Mouse (Mus musculus) heart, embryonic 11.5 days (tissue): ENCODE data around the gene Gpr62. TPM values are rescaled to one million over a fixed set of nuclear protein-coding genes. Genes with fewer than 3 reads are reported as not detected.
"Not testable (repeated sequence)": the region's sequence is repeated elsewhere in the genome, so short reads cannot be mapped to it uniquely, and the experiment has no call there.

Experiments
- ATAC-seq: fragments of 200-750 bp; cut with Nextera tagmentation; replicated peaks from 2 replicates; pipeline ENCODE4 v1.8.0; 2017; ENCODE audit warnings: moderate library complexity; ENCODE audit not compliant: insufficient number of reproducible peaks, low FRiP score, low TSS enrichment
- H3K27ac ChIP-seq: fragments of 300-500 bp; sonication (generic); 2 replicates; pipeline ENCODE4 v1.5.1; 2014; ENCODE audit warnings: mild to moderate bottlenecking, low read depth, low read length
- H3K27me3 ChIP-seq: fragments of 300-500 bp; sonication (generic); 2 replicates; pipeline ENCODE4 v1.6.1; 2014; ENCODE audit warnings: mild to moderate bottlenecking, low read length, mixed read lengths; ENCODE audit not compliant: control insufficient read depth, insufficient read depth
- H3K36me3 ChIP-seq: fragments of 300-500 bp; sonication (generic); 2 replicates; pipeline ENCODE4 v1.6.1; 2014; ENCODE audit warnings: mild to moderate bottlenecking, low read length, moderate library complexity, mixed read lengths; ENCODE audit not compliant: control insufficient read depth, insufficient read depth
- H3K4me1 ChIP-seq: fragments of 300-500 bp; sonication (generic); 2 replicates; pipeline ENCODE4 v1.6.1; 2014; ENCODE audit warnings: low read length; ENCODE audit not compliant: control insufficient read depth, insufficient read depth
- H3K4me2 ChIP-seq: fragments of 300-500 bp; sonication (generic); 2 replicates; pipeline ENCODE4 v1.6.1; 2014; ENCODE audit warnings: mild to moderate bottlenecking, moderate library complexity
- H3K4me3 ChIP-seq: fragments of 300-500 bp; sonication (generic); 2 replicates; pipeline ENCODE4 v1.5.1; 2014; ENCODE audit warnings: low read depth, low read length
- H3K9ac ChIP-seq: fragments of 300-500 bp; sonication (generic); 2 replicates; pipeline ENCODE4 v1.6.1; 2014; ENCODE audit warnings: mild to moderate bottlenecking, low read depth, low read length, moderate library complexity
- H3K9me3 ChIP-seq: fragments of 300-500 bp; sonication (generic); replicated peaks from 2 replicates; pipeline ENCODE4 v1.6.1; 2016; ENCODE audit warnings: low read length; ENCODE audit not compliant: control insufficient read depth
- WGBS: fragments of 180-500 bp; shearing (Covaris S2); extraction: QIAGEN DNeasy Blood & Tissue Kit; methylation state at CpG from one replicate; pipeline ENCODE4 v1.1.7; 2014; ENCODE audit not compliant: insufficient replicate concordance; 5-methylcytosine and 5-hydroxymethylcytosine counted together
- polyA plus RNA-seq: library from polyadenylated mRNA; unstranded; fragments of >200 nt; fragmentation: Nextera tagmentation; extraction: Ambion mirVana; gene quantifications from 2 replicates; pipeline ENCODE4 v1.2.1, GENCODE M21; 2014

The Gpr62 gene
- polyA plus RNA-seq, 1 experiment from 2014 or later = 0.46 TPM

DNA sequence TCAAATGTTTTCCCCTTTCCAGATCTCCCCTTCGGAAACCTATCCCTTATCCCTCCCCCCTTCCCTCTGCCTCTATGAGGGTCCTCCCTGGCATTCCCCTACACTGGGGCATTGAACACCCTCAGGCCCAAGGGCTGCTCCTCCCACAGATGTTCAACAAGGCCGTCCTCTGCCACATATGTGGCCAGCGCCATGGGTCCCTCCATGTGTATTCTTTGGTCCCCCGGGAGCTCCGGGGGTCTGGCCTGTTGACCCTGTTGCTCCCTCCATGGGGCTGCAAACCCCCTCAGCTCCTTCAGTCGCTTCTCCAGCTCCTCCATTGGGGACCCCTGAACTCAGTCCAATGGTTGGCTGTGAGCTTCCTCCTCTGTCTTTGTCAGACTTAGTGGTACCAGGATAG is 21.9 kb upstream of the Gpr62 start:
- not testable (repeated sequence) for H3K4me1 ChIP-seq, H3K9ac ChIP-seq, H3K4me2 ChIP-seq, H3K4me3 ChIP-seq, ATAC-seq, H3K27ac ChIP-seq, H3K27me3 ChIP-seq, H3K9me3 ChIP-seq
- WGBS = 77% methylated on average over 6 of the region's 6 CpGs
- H3K36me3 ChIP-seq = peaks cover 21% of the 10 kb centered on the region

DNA sequence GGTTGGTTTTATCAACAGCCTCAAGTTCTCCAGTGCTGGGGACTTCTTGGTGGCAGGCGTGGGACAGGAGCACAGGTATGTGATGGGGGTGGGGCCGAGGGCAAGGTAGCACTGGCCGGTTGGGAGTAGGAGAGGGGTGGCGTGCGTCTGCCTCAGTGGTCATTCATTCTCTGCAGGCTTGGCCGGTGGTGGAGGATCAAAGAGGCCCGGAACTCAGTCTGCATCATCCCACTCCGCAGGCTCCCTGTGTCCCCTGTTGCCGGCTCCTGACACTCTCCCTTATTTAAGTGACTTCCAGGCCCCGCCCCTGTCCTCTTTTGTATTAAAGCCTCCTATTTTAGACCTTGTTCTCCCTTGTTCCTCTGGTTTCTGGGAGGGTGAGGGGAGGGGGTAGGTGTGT is 19.3 kb upstream of the Gpr62 start:
- Histone ChIP-seq H3K9me3 (no peaks in the 10 kb centered on the region), H3K27ac (no peak overlapping the region), H3K4me3 (no peak overlapping the region), H3K27me3 (no peaks in the 10 kb centered on the region), H3K4me1 (no peaks in the 10 kb centered on the region), H3K4me2 (no peak overlapping the region), H3K9ac (no peak overlapping the region), H3K36me3 (peaks cover 21% of the 10 kb centered on the region)
- ATAC-seq = no peak
- 79% methylated on average over 10 of the region's 10 CpGs for WGBS

DNA sequence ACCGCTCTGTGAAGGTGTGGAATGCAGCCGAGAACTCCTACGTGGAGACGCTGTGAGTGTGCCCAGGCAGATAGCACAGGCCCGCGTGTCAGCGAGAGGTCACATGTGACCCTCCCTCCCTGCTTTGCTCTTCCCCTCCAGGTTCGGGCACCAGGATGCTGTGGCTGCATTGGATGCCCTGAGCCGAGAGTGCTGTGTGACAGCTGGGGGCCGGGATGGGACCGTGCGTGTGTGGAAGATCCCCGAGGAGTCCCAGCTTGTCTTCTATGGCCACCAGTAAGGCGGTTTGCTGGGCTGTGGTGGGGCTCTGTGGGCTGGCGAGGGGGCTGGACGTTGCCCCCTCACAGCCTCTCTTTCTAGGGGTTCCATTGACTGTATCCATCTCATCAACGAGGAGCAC is 17.9 kb upstream of the Gpr62 start:
- no peak for ATAC-seq
- Histone ChIP-seq H3K4me1 (no peaks in the 10 kb centered on the region), H3K9me3 (no peaks in the 10 kb centered on the region), H3K36me3 (peaks cover 21% of the 10 kb centered on the region), H3K27me3 (no peaks in the 10 kb centered on the region), H3K4me3 (no peak overlapping the region), H3K27ac (no peak overlapping the region), H3K4me2 (no peak overlapping the region), H3K9ac (no peak overlapping the region)
- WGBS = 88% methylated on average over 17 of the region's 17 CpGs

DNA sequence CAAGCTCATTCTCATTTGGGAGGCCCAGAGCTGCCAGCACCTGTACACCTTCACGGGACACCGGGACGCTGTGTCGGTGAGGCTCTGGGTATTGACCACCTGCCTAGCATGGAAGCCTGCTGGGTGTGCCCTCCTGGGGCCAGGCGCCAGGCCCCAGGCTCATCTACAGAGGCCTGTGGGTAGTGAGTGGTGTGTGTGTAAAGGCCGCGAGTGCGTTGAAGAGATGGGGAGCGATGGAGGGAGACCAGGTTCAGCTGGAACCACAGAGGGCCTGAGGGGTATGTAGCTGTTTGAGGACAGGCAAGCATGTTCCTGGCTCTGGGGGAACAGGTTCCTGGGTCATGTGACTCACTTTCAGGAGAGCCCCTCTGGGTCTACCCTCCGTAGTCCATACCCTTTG is 17.4 kb upstream of the Gpr62 start:
- no peak for ATAC-seq
- no peak overlapping the region for H3K27ac ChIP-seq
- H3K9me3 ChIP-seq = no peaks in the 10 kb centered on the region
- H3K9ac ChIP-seq = no peak overlapping the region
- no peak overlapping the region for H3K4me2 ChIP-seq
- peaks cover 1% of the 10 kb centered on the region for H3K4me1 ChIP-seq
- 94% methylated on average over 10 of the region's 10 CpGs for WGBS
- no peaks in the 10 kb centered on the region for H3K27me3 ChIP-seq
- H3K36me3 ChIP-seq = peaks cover 21% of the 10 kb centered on the region
- H3K4me3 ChIP-seq = no peak overlapping the region

DNA sequence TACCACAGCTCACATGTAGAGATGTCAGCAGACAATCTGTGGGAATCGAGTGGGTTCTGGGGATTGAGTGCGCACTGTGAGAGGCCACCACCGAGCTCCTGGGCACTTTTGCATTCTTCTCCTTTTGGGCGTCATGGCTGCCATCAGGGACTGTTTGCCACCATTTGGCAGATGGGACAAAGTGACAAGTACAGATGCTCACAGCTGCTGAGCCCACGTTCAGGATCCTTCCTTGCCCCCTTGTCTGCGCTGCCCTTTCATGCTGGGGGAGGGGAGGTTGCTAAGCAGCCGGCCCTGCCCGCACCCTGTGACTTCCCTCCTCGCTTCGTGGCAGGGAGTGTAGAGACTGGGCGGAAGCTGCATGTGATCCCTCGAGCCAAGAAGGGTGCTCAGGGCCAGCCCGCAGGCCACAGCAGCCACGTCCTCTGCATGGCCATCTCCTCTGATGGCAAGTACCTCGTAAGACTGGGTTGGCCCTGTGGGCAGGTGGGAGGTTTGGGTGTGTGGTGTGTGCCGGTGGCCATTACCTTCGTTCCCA is 16.9 kb upstream of the Gpr62 start:
- no peak for ATAC-seq
- H3K27ac ChIP-seq = no peak overlapping the region
- H3K9ac ChIP-seq = no peak overlapping the region
- H3K4me3 ChIP-seq = no peak overlapping the region
- H3K4me1 ChIP-seq = peaks cover 3% of the 10 kb centered on the region
- no peaks in the 10 kb centered on the region for H3K9me3 ChIP-seq
- no peak overlapping the region for H3K4me2 ChIP-seq
- peaks cover 21% of the 10 kb centered on the region for H3K36me3 ChIP-seq
- 83% methylated on average over 17 of the region's 17 CpGs for WGBS
- H3K27me3 ChIP-seq = no peaks in the 10 kb centered on the region

DNA sequence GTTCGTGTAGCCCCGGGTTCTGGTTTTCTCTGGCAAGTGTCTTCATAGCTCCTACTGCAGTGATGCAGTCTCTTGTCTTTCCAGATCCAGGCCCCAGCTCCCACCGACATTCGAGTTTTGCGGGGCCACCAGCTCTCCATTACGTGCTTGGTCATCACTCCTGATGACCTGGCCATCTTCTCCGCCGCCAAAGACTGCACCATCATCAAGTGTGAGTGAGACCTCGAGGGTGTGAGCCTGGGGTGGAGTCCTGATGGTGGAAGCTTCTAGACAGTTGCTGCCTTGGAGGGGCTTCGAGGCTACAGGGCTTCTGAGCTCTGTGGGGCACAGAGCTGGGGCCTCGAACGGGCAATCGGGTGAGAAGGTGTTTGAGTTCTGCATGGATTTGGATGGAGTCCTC is 15.9 kb upstream of the Gpr62 start:
- Histone ChIP-seq H3K9me3 (no peaks in the 10 kb centered on the region), H3K36me3 (peaks cover 21% of the 10 kb centered on the region), H3K4me2 (no peak overlapping the region), H3K4me3 (no peak overlapping the region), H3K4me1 (peaks cover 3% of the 10 kb centered on the region), H3K27ac (no peak overlapping the region), H3K27me3 (no peaks in the 10 kb centered on the region), H3K9ac (no peak overlapping the region)
- ATAC-seq = no peak
- WGBS = 89% methylated on average over 13 of the region's 13 CpGs

DNA sequence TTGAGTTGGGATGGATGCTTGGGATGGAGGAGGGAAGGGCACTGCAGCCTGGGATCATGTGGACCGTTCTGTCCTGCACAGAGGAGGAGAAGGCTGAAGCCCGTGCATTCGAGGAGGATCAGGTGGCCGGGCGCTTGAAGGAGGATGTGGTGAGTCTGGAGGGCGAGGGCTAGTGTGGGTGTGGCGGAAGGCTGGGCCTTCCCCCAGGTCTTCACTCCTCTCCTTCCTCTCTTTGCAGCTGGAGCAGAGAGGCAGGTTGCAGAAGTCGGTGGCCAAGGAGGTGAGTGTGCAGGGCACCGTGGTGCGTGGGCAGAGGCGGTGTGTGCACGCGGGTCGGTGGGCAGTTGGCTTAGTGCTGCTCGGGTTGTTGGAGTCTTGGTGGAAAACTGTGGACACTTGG is 15.3 kb upstream of the Gpr62 start:
- Histone ChIP-seq H3K27ac (no peak overlapping the region), H3K4me2 (no peak overlapping the region), H3K9ac (no peak overlapping the region), H3K27me3 (no peaks in the 10 kb centered on the region), H3K4me1 (peaks cover 9% of the 10 kb centered on the region), H3K9me3 (no peaks in the 10 kb centered on the region), H3K36me3 (peaks cover 21% of the 10 kb centered on the region), H3K4me3 (no peak overlapping the region)
- WGBS = 92% methylated on average over 15 of the region's 15 CpGs
- ATAC-seq = no peak

DNA sequence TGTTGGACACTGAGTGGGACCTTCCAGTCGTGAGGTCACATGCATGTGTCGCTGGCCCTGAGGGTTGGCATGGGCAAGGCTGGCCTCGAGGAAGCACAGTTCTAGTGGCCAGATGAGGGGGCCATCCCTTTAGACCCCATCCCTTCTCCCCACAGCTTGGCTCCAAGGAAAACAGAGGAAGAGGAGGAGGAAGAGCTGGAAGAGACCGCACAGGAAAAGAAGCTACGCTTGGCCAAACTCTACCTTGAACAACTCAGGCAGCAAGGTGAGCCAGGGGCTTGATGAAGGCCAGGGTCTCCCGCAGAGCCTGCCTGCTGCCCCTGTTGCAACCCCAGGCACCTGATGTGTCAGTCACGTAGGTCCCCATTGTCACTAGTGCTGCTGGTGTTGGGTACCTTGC is 14.8 kb upstream of the Gpr62 start:
- peaks cover 13% of the 10 kb centered on the region for H3K4me1 ChIP-seq
- H3K9me3 ChIP-seq = no peaks in the 10 kb centered on the region
- peaks cover 21% of the 10 kb centered on the region for H3K36me3 ChIP-seq
- no peaks in the 10 kb centered on the region for H3K27me3 ChIP-seq
- no peak overlapping the region for H3K4me2 ChIP-seq
- no peak overlapping the region for H3K27ac ChIP-seq
- no peak overlapping the region for H3K4me3 ChIP-seq
- WGBS = 90% methylated on average over 7 of the region's 7 CpGs
- no peak overlapping the region for H3K9ac ChIP-seq
- no peak for ATAC-seq

DNA sequence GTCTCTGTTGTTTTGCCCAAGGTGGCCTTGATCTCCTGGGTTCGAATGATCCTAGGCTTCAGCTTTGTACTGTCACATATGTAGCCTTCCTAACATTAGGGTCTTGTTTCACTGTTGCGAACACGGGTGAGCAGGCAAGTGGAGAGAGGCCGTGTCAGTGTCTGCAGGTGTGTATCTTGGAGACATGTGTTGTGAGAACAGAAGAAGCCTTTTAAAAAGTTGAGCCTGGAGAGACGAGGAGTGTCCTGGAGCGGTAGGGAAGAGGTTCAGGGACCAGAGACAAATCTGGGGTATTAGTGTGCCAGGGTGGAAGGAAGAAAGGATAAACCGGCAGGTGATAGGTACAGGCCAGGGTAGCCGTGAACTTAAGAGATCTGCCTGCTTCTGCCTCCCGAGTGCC is 12.4 kb upstream of the Gpr62 start:
- Histone ChIP-seq H3K9me3 (no peaks in the 10 kb centered on the region), H3K27me3 (no peaks in the 10 kb centered on the region), H3K4me3 (peak overlapping the region; percentile 57), H3K4me1 (peaks cover 23% of the 10 kb centered on the region), H3K9ac (peak overlapping the region; percentile 63; the same call in 1 of the 2 replicates), H3K36me3 (peaks cover 5% of the 10 kb centered on the region), H3K4me2 (peak overlapping the region; percentile 77), H3K27ac (no peak overlapping the region)
- no peak for ATAC-seq
- 77% methylated on average over 9 of the region's 9 CpGs for WGBS
